Mouse (Mus musculus) lung, embryonic 15.5 days (tissue): Measurements from ENCODE around the gene B4galt2. TPM values are rescaled to one million over a fixed set of nuclear protein-coding genes. Genes with fewer than 3 reads are reported as not detected.

Experiments used
- ATAC-seq: fragments of 200-750 bp; cut with Nextera tagmentation; 2 replicates; pipeline ENCODE4 v1.8.0; 2017; ENCODE audit warnings: moderate number of reproducible peaks, borderline replicate concordance; ENCODE audit not compliant: low FRiP score, low TSS enrichment; ENCODE audit errors: extremely low read depth
- H3K27ac ChIP-seq: fragments of 300-500 bp; sonication (generic); 2 replicates; pipeline ENCODE4 v1.5.1; 2015; ENCODE audit warnings: moderate library complexity, mild to moderate bottlenecking, inconsistent platforms
- H3K27me3 ChIP-seq: fragments of 300-500 bp; sonication (generic); 2 replicates; pipeline ENCODE4 v1.6.1; 2015; ENCODE audit warnings: inconsistent platforms
- H3K36me3 ChIP-seq: fragments of 300-500 bp; sonication (generic); 2 replicates; pipeline ENCODE4 v1.6.1; 2015; ENCODE audit warnings: inconsistent platforms
- H3K4me1 ChIP-seq: fragments of 300-500 bp; sonication (generic); 2 replicates; pipeline ENCODE4 v1.6.1; 2015; ENCODE audit warnings: inconsistent platforms
- H3K4me2 ChIP-seq: fragments of 300-500 bp; sonication (generic); 2 replicates; pipeline ENCODE4 v1.6.1; 2015; ENCODE audit warnings: inconsistent platforms, mild to moderate bottlenecking, moderate library complexity
- H3K4me3 ChIP-seq: fragments of 300-500 bp; sonication (generic); 2 replicates; pipeline ENCODE4 v1.5.1; 2015; ENCODE audit warnings: mild to moderate bottlenecking, inconsistent platforms
- H3K9ac ChIP-seq: fragments of 300-500 bp; sonication (generic); 2 replicates; pipeline ENCODE4 v1.6.1; 2015; ENCODE audit warnings: inconsistent platforms
- H3K9me3 ChIP-seq: fragments of 300-500 bp; sonication (generic); 2 replicates; pipeline ENCODE4 v1.6.1; 2016; ENCODE audit warnings: inconsistent platforms
- WGBS: fragments of 180-500 bp; shearing (Covaris S2); methylation state at CpG from one replicate; pipeline ENCODE4 v1.1.7; 2015; 5-methylcytosine and 5-hydroxymethylcytosine counted together
- polyA plus RNA-seq: library from polyadenylated mRNA; unstranded; fragments of >200 nt; fragmentation: Nextera tagmentation; extraction: Ambion mirVana; gene quantifications from 2 replicates; pipeline ENCODE4 v1.2.1, GENCODE M21; 2015

Gene B4galt2
- 16.4 and 16.5 TPM in 2 replicates for polyA plus RNA-seq

DNA sequence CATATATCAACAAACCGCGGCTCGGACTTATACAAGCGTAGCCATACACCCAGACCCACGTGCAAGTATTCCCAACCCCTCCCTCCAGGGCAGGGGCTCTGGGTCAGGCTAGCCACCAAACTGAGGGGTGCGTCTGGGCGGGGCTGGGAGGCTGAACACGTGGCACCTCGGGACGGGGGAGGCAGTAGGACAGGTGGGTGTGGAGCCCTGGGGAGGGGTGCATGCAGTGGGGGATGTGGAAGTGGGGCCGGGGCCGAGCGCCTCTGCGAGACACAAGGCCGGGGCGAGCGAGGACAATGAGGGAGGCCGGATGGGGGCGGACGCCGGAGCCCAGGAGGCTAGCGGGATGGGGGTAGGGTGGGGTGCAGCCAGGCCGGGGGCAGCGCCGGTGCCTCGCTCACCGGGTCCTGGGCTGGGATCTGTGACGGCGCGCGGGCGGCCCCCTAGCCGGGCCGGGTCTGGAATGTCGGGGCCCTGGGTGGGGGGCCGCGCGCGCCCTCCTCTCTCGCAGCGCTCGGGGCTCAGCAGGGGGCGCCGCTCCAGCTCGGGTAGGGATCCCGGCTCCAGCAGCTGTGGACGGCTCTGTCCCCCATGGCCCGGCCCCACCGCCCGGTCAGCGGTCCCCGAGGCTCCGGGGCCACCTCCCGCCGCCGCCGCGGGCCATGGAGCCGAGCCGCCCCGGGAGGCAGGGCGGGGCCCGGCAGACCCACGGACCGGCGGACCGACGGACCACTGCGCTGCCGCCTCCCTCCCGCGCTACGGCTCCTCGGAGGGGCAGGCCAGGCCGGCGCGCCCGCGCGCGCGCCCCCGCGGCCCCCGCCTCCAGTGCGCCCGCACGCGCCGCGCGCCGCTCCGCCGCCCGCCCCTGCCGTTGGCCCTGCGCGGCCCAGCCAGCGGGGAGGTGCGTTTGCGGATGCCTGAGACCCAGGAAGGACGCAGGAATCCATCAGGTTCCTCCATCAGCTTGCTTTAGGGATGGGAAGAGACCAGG lies at the start of gene B4galt2:
Gene B4galt2, minus strand, starts transcription at position 787 of the 991 bp plus-strand sequence.
- H3K27ac ChIP-seq = peak within 1 kb of the TSS; percentile 69
- peak within 1 kb of the TSS; percentile 82 for H3K4me3 ChIP-seq
- peak within 1 kb of the TSS; percentile 91 for H3K4me2 ChIP-seq
- peak within 1 kb of the TSS; percentile 85 for H3K9ac ChIP-seq
- H3K9me3 ChIP-seq = no peaks in the 10 kb centered on the region
- ATAC-seq = peak; percentile 65
- H3K36me3 ChIP-seq = peaks cover 14% of the 10 kb centered on the region
- no peaks in the 10 kb centered on the region for H3K27me3 ChIP-seq
- H3K4me1 ChIP-seq = peaks cover 24% of the 10 kb centered on the region
- WGBS = under 1% methylated on average over 91 of the region's 103 CpGs

DNA sequence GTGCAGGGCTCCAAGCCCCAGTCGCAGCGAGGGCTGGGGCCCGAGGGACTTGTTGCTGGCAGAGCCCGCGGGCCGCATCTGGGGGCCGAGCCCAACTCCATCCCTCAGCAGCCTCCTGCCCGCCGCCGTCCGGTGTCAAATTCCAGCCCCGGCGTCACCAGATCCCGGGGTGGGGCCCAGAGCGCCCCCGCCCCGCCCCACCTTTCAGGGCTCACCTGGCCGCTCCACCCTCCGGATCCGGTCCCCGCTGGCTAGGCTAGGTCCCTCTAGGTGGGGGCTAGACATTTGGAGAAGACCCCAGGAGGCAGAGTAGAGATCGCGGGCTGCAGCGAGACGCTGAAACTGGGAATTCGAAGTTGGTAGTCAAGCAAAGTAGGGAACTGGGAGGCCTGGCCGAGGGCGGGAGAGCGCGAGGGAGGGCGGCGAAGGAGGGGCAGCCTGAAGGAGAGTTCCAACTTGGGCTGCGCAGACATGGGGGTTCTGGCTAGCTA lies 46.1 kb upstream of the B4galt2 start, which contains the start of gene Artn:
Gene Artn, minus strand, starts transcription at position 373 of the 491 bp plus-strand sequence.
- Histone ChIP-seq H3K9me3 (no peaks in the 10 kb centered on the region), H3K4me2 (peak within 1 kb of the TSS; percentile 68), H3K27ac (peak within 1 kb of the TSS; percentile 61), H3K36me3 (no peaks in the 10 kb centered on the region), H3K9ac (peak within 1 kb of the TSS; percentile 35), H3K27me3 (peaks cover 48% of the 10 kb centered on the region), H3K4me3 (peak within 1 kb of the TSS; percentile 37), H3K4me1 (peaks cover 42% of the 10 kb centered on the region)
- WGBS = 1% methylated on average over 33 of the region's 33 CpGs
- peak; percentile 56 for ATAC-seq

DNA sequence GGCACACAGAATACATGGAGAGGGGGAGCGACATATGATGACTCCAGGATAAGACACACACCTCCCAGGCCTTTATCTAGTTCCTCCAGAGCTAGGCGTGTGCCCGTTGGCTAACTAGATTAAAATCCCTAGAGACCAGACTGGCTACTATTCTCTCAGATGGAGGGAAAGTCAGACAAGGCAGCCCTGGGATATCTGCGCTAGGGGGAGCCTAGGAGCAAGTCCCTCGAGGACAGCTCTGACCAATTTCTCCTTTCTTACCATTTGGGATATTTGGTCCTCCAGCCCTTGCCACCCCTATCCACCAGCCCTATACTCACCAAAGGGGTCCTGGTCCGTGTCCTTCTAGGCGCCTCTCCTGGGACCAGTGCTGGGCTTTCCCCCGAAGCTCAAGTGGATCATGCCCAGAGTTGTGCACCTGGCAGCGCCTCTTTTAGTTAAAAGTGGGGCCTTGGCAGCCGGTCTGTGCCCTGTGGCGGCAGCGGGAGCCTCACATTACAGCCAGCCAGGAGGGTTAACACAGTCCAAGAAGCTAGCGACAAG lies 45.5 kb upstream of the B4galt2 start:
- ATAC-seq = peak; percentile 9; the same call in 1 of the 2 replicates
- Histone ChIP-seq H3K27ac (peak overlapping the region; percentile 61), H3K9me3 (no peaks in the 10 kb centered on the region), H3K9ac (peak overlapping the region; percentile 35), H3K27me3 (peaks cover 48% of the 10 kb centered on the region), H3K36me3 (no peaks in the 10 kb centered on the region), H3K4me3 (peak overlapping the region; percentile 37), H3K4me2 (peak overlapping the region; percentile 68), H3K4me1 (peaks cover 48% of the 10 kb centered on the region)
- WGBS = 2% methylated on average over 13 of the region's 13 CpGs

DNA sequence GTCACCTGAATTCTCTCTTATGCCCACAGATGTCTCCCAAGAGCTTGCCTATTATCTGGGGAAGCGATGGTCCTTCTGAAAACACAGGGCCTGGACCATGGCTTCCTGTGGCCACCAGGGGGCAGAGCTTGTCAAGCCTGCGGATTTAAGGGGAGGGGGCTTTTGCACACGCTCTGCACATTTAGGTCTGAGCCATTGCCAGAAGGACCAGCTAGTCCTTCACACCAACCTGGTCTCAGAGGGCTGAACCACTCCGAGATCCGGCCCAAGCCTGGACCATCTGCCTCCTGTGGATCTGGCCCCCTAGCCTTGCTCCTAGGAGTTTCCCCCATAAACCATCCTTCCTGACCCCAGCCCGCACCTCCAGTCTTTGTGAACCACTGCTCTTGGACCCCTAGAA lies 44.9 kb upstream of the B4galt2 start:
- Histone ChIP-seq H3K4me2 (peak overlapping the region; percentile 68), H3K9ac (no peak overlapping the region), H3K9me3 (no peaks in the 10 kb centered on the region), H3K4me1 (peaks cover 51% of the 10 kb centered on the region), H3K27ac (no peak overlapping the region), H3K27me3 (peaks cover 48% of the 10 kb centered on the region), H3K4me3 (0 out of 2 replicates have a peak overlapping the region, but pooled peaks have one; percentile 37), H3K36me3 (no peaks in the 10 kb centered on the region)
- no peak; the same call in 1 of the 2 replicates for ATAC-seq
- 19% methylated on average over 6 of the region's 6 CpGs for WGBS

DNA sequence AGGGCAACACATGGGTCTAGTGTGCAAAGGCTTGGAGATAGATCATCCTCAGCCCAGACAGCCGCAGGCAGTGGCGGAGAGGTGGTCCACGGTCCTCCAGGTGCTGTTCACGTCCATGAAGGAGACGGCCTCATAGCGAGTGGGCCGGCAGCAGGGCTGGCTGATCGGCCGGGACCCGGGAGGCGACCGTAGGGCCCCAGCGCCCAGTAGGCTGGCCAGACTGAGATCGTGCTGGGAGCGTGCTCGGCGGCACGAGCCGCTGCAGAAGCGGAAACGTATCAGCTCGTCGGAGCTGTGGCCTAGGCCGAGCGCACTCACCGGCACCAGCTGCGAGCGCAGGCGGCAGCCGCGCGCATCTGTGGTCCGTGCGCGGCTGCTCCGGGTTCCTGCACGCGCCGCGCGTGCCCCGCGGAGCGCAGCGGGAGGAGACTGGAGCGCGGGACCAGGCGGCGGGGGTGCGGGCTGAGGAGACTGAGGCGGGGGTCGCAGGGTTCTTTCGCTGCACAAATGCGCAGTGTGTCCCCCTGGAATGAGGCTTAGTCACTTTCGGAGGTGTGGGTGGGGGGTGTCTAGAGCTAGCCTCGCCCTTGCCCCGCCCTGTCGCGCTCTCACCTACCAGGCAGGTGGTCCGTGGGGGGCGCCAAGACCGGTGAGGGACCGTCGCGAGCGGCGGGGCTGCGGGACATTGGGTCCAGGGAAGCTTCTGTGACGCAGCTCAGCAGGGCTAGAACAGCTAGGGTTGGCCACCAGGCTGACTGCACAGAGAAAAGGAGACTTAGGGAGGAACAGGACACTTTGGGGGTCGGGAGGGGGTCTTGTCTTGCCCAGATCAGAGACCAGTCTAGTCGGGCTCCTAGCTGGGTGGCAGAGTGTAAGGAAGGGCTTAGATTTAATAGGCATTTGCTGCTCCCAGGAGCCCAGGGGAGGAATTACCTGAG lies 43.5 kb upstream of the B4galt2 start:
- H3K9me3 ChIP-seq = no peaks in the 10 kb centered on the region
- ATAC-seq = peak; percentile 28
- 1% methylated on average over 71 of the region's 71 CpGs for whole genome bisulfite sequencing
- peak overlapping the region; percentile 33 for H3K9ac ChIP-seq
- no peak overlapping the region for H3K27ac ChIP-seq
- peaks cover 54% of the 10 kb centered on the region for H3K4me1 ChIP-seq
- peak overlapping the region; percentile 94 for H3K4me2 ChIP-seq
- H3K36me3 ChIP-seq = no peaks in the 10 kb centered on the region
- peak overlapping the region; percentile 42 for H3K4me3 ChIP-seq
- peaks cover 57% of the 10 kb centered on the region for H3K27me3 ChIP-seq

DNA sequence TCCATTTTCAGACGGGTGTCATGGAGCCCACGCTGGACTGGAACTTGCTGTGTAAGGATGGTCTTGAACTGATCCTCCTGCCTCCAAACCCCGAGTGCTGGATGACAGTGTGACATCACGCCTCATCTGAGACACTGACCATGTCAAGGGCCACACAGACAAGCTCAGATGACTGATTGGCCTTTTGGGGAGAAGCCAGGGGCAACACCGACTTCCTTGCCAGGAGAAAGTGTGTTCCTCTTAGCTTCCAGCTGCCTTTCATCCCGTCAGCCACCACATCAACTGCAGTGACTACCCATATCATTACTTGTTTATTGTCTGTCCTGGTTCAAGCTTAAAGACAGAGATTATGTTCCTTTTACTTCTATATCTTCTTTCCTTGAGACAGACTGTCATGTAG lies 41.6 kb upstream of the B4galt2 start:
- Histone ChIP-seq H3K4me2 (no peak overlapping the region), H3K4me1 (peaks cover 51% of the 10 kb centered on the region), H3K4me3 (no peak overlapping the region), H3K27me3 (peaks cover 51% of the 10 kb centered on the region), H3K9ac (no peak overlapping the region), H3K9me3 (no peaks in the 10 kb centered on the region), H3K36me3 (no peaks in the 10 kb centered on the region), H3K27ac (no peak overlapping the region)
- ATAC-seq = 0 out of 2 replicates have a peak, but pooled peaks have one; percentile 17
- WGBS = 36% methylated on average over 5 of the region's 6 CpGs

DNA sequence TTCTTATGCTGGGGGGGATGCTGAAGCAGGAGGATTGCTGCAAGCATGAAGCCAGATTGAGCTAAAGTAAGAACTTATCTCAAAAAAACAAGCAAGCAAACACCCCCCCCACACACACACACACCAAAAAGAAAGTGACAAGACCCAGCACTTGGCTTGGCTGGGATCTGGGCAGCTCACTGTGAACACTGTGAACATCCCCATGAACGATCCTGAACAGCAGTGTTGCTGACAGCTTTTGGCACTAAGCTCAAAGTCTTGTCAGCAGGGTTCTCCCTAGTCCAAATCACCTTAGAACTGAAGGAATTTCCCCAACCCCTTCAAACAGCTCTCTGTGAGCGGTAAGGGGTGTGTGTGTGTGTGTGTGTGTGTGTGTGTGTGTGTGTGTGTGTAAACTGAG lies 40.2 kb upstream of the B4galt2 start:
- H3K36me3 ChIP-seq = no peaks in the 10 kb centered on the region
- H3K4me1 ChIP-seq = peaks cover 37% of the 10 kb centered on the region

DNA sequence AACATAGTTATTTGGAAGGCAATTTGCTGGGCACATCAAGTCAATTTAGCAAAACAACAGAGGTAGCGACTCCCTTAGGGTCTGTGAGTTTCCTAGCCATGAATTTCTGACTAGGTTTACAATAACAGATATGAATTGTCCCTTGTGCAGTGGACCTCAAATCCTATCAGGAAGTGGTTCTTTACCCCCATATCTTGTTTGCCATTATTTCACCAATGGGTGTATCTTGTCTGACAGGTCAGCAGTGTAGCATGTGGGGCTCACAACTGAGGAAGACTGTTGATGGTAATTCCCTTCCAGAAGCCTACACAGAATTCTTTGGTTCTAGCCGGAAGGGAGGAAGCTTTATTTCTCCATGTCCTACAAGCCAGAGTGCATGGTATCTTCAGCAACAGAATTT lies 38.1 kb upstream of the B4galt2 start:
- no peaks in the 10 kb centered on the region for H3K9me3 ChIP-seq
- ATAC-seq = no peak
- no peak overlapping the region for H3K27ac ChIP-seq
- 88% methylated on average over 2 of the region's 2 CpGs for WGBS
- no peak overlapping the region for H3K4me3 ChIP-seq
- no peaks in the 10 kb centered on the region for H3K36me3 ChIP-seq
- no peak overlapping the region for H3K9ac ChIP-seq
- peaks cover 24% of the 10 kb centered on the region for H3K27me3 ChIP-seq
- H3K4me2 ChIP-seq = no peak overlapping the region
- H3K4me1 ChIP-seq = peaks cover 23% of the 10 kb centered on the region

More for the DNA sequence above, 40.2 kb upstream of the B4galt2 start:
- no peak overlapping the region for H3K4me3 ChIP-seq
- H3K9me3 ChIP-seq = no peaks in the 10 kb centered on the region
- ATAC-seq = no peak
- no peak overlapping the region for H3K9ac ChIP-seq
- 24% methylated on average over 2 of the region's 2 CpGs for WGBS
- H3K27me3 ChIP-seq = peaks cover 44% of the 10 kb centered on the region
- no peak overlapping the region for H3K4me2 ChIP-seq
- H3K27ac ChIP-seq = no peak overlapping the region

DNA sequence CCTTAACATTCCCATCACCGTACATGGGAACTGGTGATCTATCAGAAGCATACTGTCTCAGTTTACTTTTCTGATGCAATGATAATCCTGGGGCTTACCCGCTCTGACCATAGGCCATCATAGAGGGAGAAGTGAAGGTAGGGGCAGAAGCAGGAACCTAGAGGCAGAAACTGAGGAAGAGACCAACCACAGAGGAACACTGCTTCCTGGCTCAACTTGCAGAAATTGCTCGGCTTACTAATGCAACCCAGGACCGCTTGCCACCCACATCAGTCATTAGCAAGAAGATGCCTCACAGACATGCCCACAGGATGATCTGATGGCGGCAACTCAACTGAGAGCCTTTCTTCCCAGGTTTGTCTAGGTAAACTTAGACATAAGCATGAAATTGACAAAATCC lies 35.5 kb upstream of the B4galt2 start:
- H3K9ac ChIP-seq = no peak overlapping the region
- H3K27me3 ChIP-seq = peaks cover 9% of the 10 kb centered on the region; the same call in 1 of the 2 replicates
- H3K4me2 ChIP-seq = no peak overlapping the region
- no peaks in the 10 kb centered on the region for H3K9me3 ChIP-seq
- ATAC-seq = no peak
- no peak overlapping the region for H3K4me3 ChIP-seq
- H3K36me3 ChIP-seq = no peaks in the 10 kb centered on the region
- no peak overlapping the region; the same call in 1 of the 2 replicates for H3K27ac ChIP-seq
- WGBS = 71% methylated on average over 5 of the region's 5 CpGs
- H3K4me1 ChIP-seq = peaks cover 27% of the 10 kb centered on the region

DNA sequence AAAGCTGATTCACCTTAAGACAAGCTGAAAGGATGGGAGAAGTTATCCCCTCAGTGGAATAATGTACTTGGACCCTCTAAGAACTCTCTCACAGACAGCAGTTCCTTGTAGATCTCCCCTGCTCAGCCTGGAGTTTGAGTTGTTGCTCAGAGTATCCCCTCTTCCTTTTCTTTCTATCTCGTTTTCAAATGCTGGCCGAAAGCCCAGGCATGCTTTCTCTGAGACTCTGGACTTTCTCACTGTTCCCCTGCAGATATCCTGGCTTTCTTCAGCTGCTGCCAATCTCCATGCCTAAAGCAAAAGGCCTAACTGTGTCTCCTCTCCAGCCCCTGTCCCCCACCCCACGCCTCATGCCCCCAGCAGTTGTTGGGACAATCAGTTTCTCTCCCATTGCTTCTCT lies 35.0 kb upstream of the B4galt2 start:
- Histone ChIP-seq H3K4me1 (peaks cover 29% of the 10 kb centered on the region), H3K36me3 (no peaks in the 10 kb centered on the region), H3K4me2 (no peak overlapping the region), H3K9me3 (no peaks in the 10 kb centered on the region), H3K27ac (peak overlapping the region; percentile 49; the same call in 1 of the 2 replicates), H3K27me3 (peaks cover 9% of the 10 kb centered on the region; the same call in 1 of the 2 replicates), H3K4me3 (no peak overlapping the region), H3K9ac (no peak overlapping the region)
- 49% methylated on average over 3 of the region's 3 CpGs for WGBS
- no peak for ATAC-seq

DNA sequence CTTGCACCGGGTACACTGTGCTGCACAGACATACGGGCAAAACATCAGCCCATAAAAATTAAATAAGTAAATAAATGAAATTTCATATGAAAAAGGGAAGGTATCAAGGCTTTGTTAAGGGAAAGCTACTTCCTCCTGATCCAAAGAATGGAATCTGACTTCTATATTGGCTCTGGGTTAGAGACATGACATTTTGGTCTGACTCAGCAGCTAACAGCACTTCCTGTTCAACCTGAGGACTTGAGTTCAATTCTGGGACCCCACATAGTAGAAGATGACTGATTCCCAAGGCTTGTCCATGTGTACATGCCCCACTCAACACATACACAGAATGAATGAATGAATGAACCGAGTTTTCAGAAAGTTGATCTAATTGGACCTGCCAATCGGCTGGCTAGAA lies 34.6 kb upstream of the B4galt2 start:
- Histone ChIP-seq H3K36me3 (no peaks in the 10 kb centered on the region), H3K4me1 (peaks cover 30% of the 10 kb centered on the region), H3K9me3 (no peaks in the 10 kb centered on the region), H3K27ac (no peak overlapping the region), H3K27me3 (peaks cover 9% of the 10 kb centered on the region; the same call in 1 of the 2 replicates), H3K4me3 (no peak overlapping the region), H3K9ac (no peak overlapping the region), H3K4me2 (no peak overlapping the region)
- 83% methylated on average over 4 of the region's 4 CpGs for WGBS
- no peak for ATAC-seq
